Mouse (Mus musculus): ENCODE measurements around the gene Ssbp2. TPM values are rescaled to one million over a fixed set of nuclear protein-coding genes. Genes with fewer than 3 reads are reported as not detected.

The Ssbp2 gene
- polyA plus RNA-seq, 1 experiment from 2014 or later, result 74.5 TPM

DNA sequence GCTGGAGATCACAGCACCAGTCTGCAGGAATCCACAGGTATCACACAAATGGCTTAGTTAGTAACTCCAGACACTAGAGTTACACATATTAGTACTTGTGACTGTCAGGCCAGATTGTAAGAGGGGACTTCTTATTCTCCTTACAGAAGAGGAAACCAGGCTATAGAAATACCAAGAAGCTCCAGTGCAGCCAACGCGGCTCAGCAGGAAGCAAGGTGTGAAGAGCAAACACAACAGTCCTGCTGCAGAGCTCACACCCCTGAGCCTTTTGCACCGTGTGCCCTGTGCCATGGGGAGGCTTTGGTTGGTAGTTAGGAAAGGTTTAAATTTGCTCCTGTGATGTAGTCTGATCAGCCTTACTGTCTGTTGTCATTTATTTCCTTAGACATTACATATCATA is 37.0 kb downstream of the Ssbp2 start:
- Histone ChIP-seq H3K27me3 (replicated peaks) (no peaks in the 10 kb centered on the region), H3K9me3 (replicated peaks) (no peaks in the 10 kb centered on the region), H3K4me3 (no peak overlapping the region), H3K4me1 (peaks cover 6% of the 10 kb centered on the region), H3K27ac (no peak overlapping the region), H3K9ac (no peak overlapping the region), H3K4me2 (no peak overlapping the region), H3K36me3 (peaks cover 14% of the 10 kb centered on the region; the same call in 1 of the 2 replicates)
- ATAC-seq, result no peak
- WGBS (ENCODE audit: insufficient replicate concordance), result 54% methylated on average over 3 of the region's 3 CpGs

DNA sequence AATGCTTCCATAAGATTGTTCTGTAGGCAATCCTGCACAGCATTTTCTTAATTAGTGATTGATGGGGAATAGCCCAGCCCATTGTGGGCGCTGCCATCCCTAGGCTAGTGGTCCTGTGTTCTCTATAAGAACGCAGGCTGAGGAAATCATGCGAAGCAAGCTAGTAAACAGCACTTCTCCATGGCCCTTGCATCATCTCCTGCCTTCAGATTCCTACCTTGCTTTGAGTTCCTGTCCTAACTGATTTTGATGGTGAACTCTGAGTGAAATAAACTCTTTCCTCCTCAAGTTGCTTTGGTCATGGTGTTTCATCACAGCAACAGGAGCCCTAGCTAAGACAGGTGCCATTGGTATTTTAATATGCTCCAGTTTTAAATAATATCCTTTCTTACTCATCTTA is 41.7 kb downstream of the Ssbp2 start:
- Histone ChIP-seq H3K9ac (no peak overlapping the region), H3K27me3 (replicated peaks) (no peaks in the 10 kb centered on the region), H3K27ac (no peak overlapping the region), H3K9me3 (replicated peaks) (no peaks in the 10 kb centered on the region), H3K4me3 (no peak overlapping the region), H3K4me2 (no peak overlapping the region), H3K36me3 (peaks cover 6% of the 10 kb centered on the region; the same call in 1 of the 2 replicates), H3K4me1 (peaks cover 8% of the 10 kb centered on the region; the same call in 1 of the 2 replicates)
- ATAC-seq, result no peak
- WGBS (ENCODE audit: insufficient replicate concordance), result 82% methylated on average over 3 of the region's 3 CpGs

DNA sequence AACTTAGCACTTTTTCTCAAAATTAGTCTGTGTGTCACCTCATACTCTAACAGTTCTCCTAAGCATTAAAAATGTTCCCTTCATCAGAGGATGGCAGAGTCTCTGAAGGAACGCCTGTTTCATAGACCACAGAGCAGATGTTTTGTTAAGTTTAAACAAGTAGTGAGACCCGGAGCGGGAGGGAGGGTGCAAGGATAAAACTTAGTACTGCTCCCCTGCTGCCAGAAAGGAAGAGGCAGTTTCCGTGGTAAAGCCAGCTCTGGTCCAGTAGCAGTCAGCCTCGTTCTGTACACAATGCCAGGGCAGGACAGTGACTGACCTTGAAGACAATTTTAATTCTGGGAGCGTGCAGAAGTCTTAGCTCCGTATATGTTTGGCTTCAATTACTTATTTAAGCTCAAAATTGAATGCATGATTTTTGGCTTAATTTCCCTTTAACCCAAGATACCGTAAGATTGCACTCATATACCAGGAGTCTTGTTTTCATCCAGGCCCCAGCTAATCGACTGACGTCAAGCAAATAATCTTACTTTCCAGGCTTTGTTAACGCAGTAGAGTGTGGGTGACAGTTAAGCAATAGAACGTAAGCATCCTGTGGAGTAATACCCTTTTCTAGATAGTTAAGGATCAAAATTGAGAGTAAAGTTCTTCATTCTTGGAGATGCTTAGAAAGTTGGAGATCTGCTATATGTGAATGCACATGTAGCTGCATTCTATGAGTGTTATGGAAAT is 42.7 kb downstream of the Ssbp2 start:
- 55% methylated on average over 12 of the region's 12 CpGs for WGBS (ENCODE audit: insufficient replicate concordance)
- H3K27ac ChIP-seq, result no peak overlapping the region
- no peak overlapping the region for H3K4me2 ChIP-seq
- no peaks in the 10 kb centered on the region for H3K27me3 ChIP-seq (replicated peaks)
- no peaks in the 10 kb centered on the region for H3K9me3 ChIP-seq (replicated peaks)
- ATAC-seq, result 0 out of 2 replicates have a peak, but pooled peaks have one; percentile 18
- H3K4me3 ChIP-seq, result no peak overlapping the region
- peaks cover 16% of the 10 kb centered on the region for H3K4me1 ChIP-seq
- H3K36me3 ChIP-seq, result peaks cover 6% of the 10 kb centered on the region; the same call in 1 of the 2 replicates
- H3K9ac ChIP-seq, result no peak overlapping the region

DNA sequence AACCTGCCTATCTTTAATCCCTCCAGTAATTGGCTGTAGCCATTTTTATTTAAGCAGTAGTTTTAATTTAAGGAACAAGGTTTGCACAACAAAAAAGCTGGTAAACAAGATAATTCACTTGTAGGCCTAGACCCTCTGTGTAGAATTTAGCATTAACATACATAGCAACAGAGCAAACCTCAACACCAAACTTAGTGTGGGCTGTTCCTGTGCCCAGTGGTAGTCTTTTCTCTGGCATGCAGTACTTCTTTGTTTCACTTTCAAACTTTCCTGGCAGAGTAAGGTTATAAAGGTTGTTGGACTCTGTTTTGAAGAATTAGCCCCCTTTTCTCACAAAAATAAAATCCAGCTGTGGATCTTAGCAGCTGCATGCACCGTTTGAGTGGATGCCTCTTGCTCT is 48.9 kb downstream of the Ssbp2 start:
- H3K4me1 ChIP-seq, result peaks cover 38% of the 10 kb centered on the region
- no peak overlapping the region for H3K9ac ChIP-seq
- no peaks in the 10 kb centered on the region for H3K9me3 ChIP-seq (replicated peaks)
- H3K27ac ChIP-seq, result peak overlapping the region; percentile 34; the same call in 1 of the 2 replicates
- no peak overlapping the region for H3K4me3 ChIP-seq
- H3K4me2 ChIP-seq, result 0 out of 2 replicates have a peak overlapping the region, but pooled peaks have one; percentile 9
- WGBS (ENCODE audit: insufficient replicate concordance), result 58% methylated on average over 1 of the region's 1 CpGs
- no peaks in the 10 kb centered on the region for H3K36me3 ChIP-seq
- 0 out of 2 replicates have a peak, but pooled peaks have one; percentile 5 for ATAC-seq
- no peaks in the 10 kb centered on the region for H3K27me3 ChIP-seq (replicated peaks)

DNA sequence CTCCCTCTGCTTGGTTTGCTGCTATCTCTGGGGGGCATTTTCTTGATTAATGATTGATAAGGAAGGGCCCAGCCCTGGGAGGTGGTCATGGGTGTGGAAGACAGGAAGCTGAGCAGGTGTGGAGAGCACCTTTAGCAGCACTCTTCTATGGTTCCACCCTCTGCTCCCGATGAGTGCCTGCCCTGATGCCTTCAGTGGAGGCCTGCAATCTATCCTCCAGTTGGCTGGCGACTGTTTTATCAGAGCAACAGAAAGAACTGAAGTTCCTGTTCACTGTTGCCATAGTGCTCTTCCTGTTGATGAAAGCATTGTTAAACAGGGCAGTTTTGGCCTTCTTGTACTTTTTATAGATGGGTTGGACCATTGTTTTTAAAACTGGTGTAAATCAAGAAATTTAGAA is 49.4 kb downstream of the Ssbp2 start:
- WGBS (ENCODE audit: insufficient replicate concordance), result 13% methylated on average over 2 of the region's 2 CpGs
- Histone ChIP-seq H3K4me3 (no peak overlapping the region), H3K4me2 (peak overlapping the region; percentile 9; the same call in 1 of the 2 replicates), H3K27ac (peak overlapping the region; percentile 34; the same call in 1 of the 2 replicates), H3K9ac (no peak overlapping the region), H3K4me1 (peaks cover 38% of the 10 kb centered on the region), H3K27me3 (replicated peaks) (no peaks in the 10 kb centered on the region), H3K36me3 (no peaks in the 10 kb centered on the region), H3K9me3 (replicated peaks) (no peaks in the 10 kb centered on the region)
- ATAC-seq, result peak; percentile 68

DNA sequence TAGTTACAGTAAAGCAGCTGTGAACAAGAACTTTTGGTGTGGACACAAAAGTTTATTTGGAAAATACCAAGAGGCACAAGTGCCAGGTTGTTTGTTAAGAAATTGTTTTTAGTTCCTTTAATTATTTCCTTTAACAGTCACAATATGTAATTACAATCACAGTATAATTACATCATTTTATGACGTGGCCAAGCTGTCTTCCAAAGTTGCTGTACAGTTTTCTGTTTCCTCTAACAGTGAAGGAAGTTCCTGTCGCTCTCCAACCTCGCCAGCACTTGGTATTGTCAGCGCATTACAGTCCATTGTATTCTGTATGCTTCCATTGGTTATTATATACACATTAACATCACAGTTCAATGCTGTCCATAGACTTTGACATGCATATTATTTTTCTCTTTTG is 54.9 kb downstream of the Ssbp2 start:
- 84% methylated on average over 4 of the region's 4 CpGs for WGBS (ENCODE audit: insufficient replicate concordance)
- H3K36me3 ChIP-seq, result no peaks in the 10 kb centered on the region

DNA sequence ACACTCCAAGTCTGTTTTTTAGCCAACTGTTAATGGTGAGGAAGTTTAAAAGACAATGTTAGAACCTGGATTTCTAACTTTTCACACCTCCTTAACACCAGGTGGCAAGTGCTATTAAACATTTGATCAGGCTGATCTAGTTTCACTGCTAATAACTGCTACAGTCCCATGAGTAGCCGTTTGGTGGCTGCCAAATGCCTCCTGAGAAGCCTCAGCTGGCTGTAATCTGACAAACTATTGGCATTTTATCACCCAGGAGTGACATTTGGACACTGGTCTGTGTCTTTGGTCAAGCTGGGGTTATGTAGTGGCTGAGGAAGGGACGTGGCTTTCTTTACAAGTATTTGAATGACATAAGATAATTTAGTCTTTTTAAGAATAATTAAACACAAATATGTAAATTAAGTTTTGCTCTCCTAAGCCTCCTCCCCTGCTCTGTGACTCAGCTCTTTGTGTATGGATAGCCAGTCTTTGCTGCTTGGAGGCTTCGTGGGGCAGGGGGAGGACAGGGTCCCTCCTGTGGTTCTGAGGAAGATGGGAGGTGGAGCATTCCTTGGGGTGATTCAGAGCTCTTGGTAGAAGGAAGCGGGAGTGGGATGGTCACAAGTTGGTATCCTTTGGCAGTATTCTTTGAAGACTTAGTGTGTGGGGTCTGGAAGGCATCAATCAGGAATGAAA is 60.1 kb downstream of the Ssbp2 start:
- Histone ChIP-seq H3K36me3 (peaks cover 5% of the 10 kb centered on the region; the same call in 1 of the 2 replicates), H3K4me2 (no peak overlapping the region), H3K9ac (no peak overlapping the region), H3K9me3 (replicated peaks) (no peaks in the 10 kb centered on the region), H3K4me3 (no peak overlapping the region), H3K27me3 (replicated peaks) (no peaks in the 10 kb centered on the region), H3K27ac (0 out of 2 replicates have a peak overlapping the region, but pooled peaks have one; percentile 20), H3K4me1 (peaks cover 34% of the 10 kb centered on the region)
- ATAC-seq, result no peak; the same call in 1 of the 2 replicates
- 38% methylated on average over 4 of the region's 4 CpGs for WGBS (ENCODE audit: insufficient replicate concordance)

More for the DNA sequence above, 54.9 kb downstream of the Ssbp2 start:
- H3K4me2 ChIP-seq, result no peak overlapping the region
- peaks cover 28% of the 10 kb centered on the region for H3K4me1 ChIP-seq
- H3K9me3 ChIP-seq (replicated peaks), result no peaks in the 10 kb centered on the region
- no peak overlapping the region for H3K4me3 ChIP-seq
- no peak for ATAC-seq
- no peak overlapping the region for H3K27ac ChIP-seq
- H3K27me3 ChIP-seq (replicated peaks), result no peaks in the 10 kb centered on the region
- H3K9ac ChIP-seq, result no peak overlapping the region

DNA sequence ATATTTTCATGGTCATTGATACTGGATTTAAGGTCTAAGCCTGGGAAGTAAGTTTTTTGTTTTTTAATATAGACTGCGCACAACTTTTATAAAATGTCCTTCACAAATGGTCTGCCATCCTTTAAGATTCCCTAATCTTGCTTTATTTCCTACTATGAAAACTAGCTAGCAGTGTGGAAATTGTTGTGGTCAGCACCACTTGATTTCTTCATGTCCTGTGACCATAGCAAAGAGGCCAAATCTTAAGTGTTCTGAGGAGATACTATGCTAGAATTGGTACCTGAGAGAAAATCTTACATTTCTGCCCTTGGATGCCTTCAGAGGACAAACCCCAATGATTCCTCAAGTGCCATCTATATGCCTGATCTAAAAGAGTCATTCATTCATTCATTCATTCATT is 60.9 kb downstream of the Ssbp2 start:
- H3K4me2 ChIP-seq, result no peak overlapping the region
- no peaks in the 10 kb centered on the region for H3K9me3 ChIP-seq (replicated peaks)
- peaks cover 34% of the 10 kb centered on the region for H3K4me1 ChIP-seq
- WGBS (ENCODE audit: insufficient replicate concordance), result 93% methylated on average over 1 of the region's 1 CpGs
- no peaks in the 10 kb centered on the region for H3K27me3 ChIP-seq (replicated peaks)
- no peak for ATAC-seq
- H3K36me3 ChIP-seq, result peaks cover 6% of the 10 kb centered on the region; the same call in 1 of the 2 replicates
- no peak overlapping the region for H3K9ac ChIP-seq
- H3K4me3 ChIP-seq, result no peak overlapping the region
- H3K27ac ChIP-seq, result no peak overlapping the region

DNA sequence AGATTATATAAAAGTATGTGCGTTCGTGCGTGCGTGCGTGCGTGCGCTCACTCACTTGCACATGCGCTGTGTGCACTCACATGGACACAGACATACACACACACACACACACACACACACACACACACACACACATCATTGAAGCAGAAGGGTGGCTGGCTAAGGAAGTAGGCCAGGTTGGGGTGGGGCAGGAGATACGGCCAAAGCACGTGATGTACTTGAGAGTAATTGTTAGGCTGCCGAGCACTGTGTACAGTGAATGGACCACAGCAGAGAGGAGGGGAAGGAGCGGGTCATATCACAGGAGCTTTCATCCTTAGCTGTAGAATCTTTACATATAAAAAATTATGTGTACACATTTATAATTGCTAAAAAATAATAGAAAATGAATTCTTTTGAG is 66.0 kb downstream of the Ssbp2 start:
- H3K4me1 ChIP-seq, result peaks cover 11% of the 10 kb centered on the region; the same call in 1 of the 2 replicates
- no peak for ATAC-seq

DNA sequence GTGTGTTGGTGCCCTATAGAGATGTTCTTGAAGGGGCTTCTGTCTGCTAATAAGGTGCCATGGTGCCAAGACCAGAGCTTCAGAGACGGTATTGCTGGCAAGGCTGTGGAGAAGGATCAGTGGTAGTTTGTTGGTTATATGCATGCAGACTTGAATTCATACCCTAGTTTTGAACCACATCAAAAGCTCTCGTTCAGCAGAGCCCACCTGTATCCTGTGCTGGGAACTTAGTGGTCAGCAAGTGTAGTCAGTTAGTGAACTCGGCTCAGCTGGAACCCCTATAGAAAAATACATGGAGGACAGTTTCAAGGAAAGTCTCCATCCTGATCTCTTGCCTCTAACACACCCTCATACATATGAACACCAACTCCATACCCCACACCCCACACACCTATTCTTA is 69.7 kb downstream of the Ssbp2 start:
- no peak for ATAC-seq
- Histone ChIP-seq H3K27ac (no peak overlapping the region), H3K4me1 (no peaks in the 10 kb centered on the region), H3K36me3 (peaks cover 35% of the 10 kb centered on the region), H3K4me3 (no peak overlapping the region), H3K9ac (no peak overlapping the region), H3K4me2 (no peak overlapping the region), H3K27me3 (replicated peaks) (no peaks in the 10 kb centered on the region), H3K9me3 (replicated peaks) (no peaks in the 10 kb centered on the region)
- WGBS (ENCODE audit: insufficient replicate concordance), result 87% methylated on average over 3 of the region's 3 CpGs

More for the DNA sequence above, 66.0 kb downstream of the Ssbp2 start:
- Histone ChIP-seq H3K9ac (no peak overlapping the region), H3K36me3 (peaks cover 13% of the 10 kb centered on the region), H3K27ac (no peak overlapping the region), H3K4me2 (no peak overlapping the region), H3K27me3 (replicated peaks) (no peaks in the 10 kb centered on the region), H3K4me3 (no peak overlapping the region), H3K9me3 (replicated peaks) (no peaks in the 10 kb centered on the region)
- 88% methylated on average over 12 of the region's 12 CpGs for WGBS (ENCODE audit: insufficient replicate concordance)

DNA sequence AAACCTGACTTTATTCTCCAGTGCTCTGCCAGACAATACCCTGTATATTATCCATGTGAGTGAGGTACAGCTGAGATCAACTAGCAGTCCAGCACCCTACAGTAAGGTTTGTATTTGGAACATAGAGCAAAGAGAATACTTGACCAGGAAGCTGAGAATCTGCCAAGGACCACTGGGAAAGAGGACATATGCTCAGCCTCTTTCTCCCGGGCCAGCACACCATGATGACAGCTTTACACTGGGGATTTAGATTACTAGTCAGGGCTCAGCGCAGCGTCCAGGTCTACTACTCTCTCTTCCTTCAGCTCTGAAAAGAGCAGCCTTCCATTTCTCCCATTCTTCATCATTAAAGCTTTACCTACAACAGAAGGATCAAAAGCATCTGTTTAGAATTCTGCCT is 76.6 kb downstream of the Ssbp2 start:
- H3K27me3 ChIP-seq (replicated peaks), result no peaks in the 10 kb centered on the region
- H3K9ac ChIP-seq, result no peak overlapping the region
- no peak overlapping the region for H3K27ac ChIP-seq
- no peak overlapping the region for H3K4me2 ChIP-seq
- H3K9me3 ChIP-seq (replicated peaks), result no peaks in the 10 kb centered on the region
- H3K4me3 ChIP-seq, result no peak overlapping the region
- no peak for ATAC-seq
- peaks cover 43% of the 10 kb centered on the region for H3K36me3 ChIP-seq
- 84% methylated on average over 3 of the region's 3 CpGs for WGBS (ENCODE audit: insufficient replicate concordance)
- H3K4me1 ChIP-seq, result peaks cover 46% of the 10 kb centered on the region
